Mouse (Mus musculus) intestine, embryonic 16.5 days (tissue): ENCODE results near the gene Gm47955. TPM values are rescaled to one million over a fixed set of nuclear protein-coding genes. Genes with fewer than 3 reads are reported as not detected.
"Not testable (repeated sequence)": the region's sequence is repeated elsewhere in the genome, so short reads cannot be mapped to it uniquely, and the experiment has no call there.

ENCODE experiments used
- ATAC-seq: fragments of 200-750 bp; cut with Nextera tagmentation; 2 replicates; pipeline ENCODE4 v1.8.0; 2017; ENCODE audit warnings: moderate TSS enrichment, moderate library complexity
- H3K27ac ChIP-seq: fragments of 300-500 bp; sonication (generic); 2 replicates; pipeline ENCODE4 v1.5.1; 2014; ENCODE audit warnings: mild to moderate bottlenecking, low read length
- H3K27me3 ChIP-seq: fragments of 300-500 bp; sonication (generic); replicated peaks from 2 replicates; pipeline ENCODE4 v1.6.1; 2014; ENCODE audit warnings: low read length, control low read depth, mixed read lengths; ENCODE audit not compliant: control insufficient read depth, insufficient read depth
- H3K36me3 ChIP-seq: fragments of 300-500 bp; sonication (generic); 2 replicates; pipeline ENCODE4 v1.6.1; 2014; ENCODE audit warnings: low read length, control low read depth; ENCODE audit not compliant: control insufficient read depth, insufficient read depth
- H3K4me1 ChIP-seq: fragments of 300-500 bp; sonication (generic); 2 replicates; pipeline ENCODE4 v1.6.1; 2014; ENCODE audit warnings: low read length, control low read depth, mixed read lengths; ENCODE audit not compliant: control insufficient read depth, insufficient read depth
- H3K4me2 ChIP-seq: fragments of 300-500 bp; sonication (generic); 2 replicates; pipeline ENCODE4 v1.6.1; 2014; ENCODE audit warnings: low read depth, low read length, control low read depth
- H3K4me3 ChIP-seq: fragments of 300-500 bp; sonication (generic); 2 replicates; pipeline ENCODE4 v1.5.1; 2014; ENCODE audit warnings: mild to moderate bottlenecking, low read length
- H3K9ac ChIP-seq: fragments of 300-500 bp; sonication (generic); 2 replicates; pipeline ENCODE4 v1.6.1; 2014; ENCODE audit warnings: low read depth, low read length
- H3K9me3 ChIP-seq: fragments of 300-500 bp; sonication (generic); 2 replicates; pipeline ENCODE4 v1.6.1; 2016; ENCODE audit warnings: low read length, control low read depth; ENCODE audit not compliant: control insufficient read depth
- WGBS: fragments of 180-500 bp; shearing (Covaris S2); extraction: QIAGEN DNeasy Blood & Tissue Kit; methylation state at CpG from one replicate; pipeline ENCODE4 v1.1.7; 2014; 5-methylcytosine and 5-hydroxymethylcytosine counted together
- polyA plus RNA-seq: library from polyadenylated mRNA; unstranded; fragments of >200 nt; fragmentation: Nextera tagmentation; extraction: Ambion mirVana; gene quantifications from 2 replicates; pipeline ENCODE4 v1.2.1, GENCODE M21; 2015

Gene Gm47955
- polyA plus RNA-seq = not detected in 2 replicates

DNA sequence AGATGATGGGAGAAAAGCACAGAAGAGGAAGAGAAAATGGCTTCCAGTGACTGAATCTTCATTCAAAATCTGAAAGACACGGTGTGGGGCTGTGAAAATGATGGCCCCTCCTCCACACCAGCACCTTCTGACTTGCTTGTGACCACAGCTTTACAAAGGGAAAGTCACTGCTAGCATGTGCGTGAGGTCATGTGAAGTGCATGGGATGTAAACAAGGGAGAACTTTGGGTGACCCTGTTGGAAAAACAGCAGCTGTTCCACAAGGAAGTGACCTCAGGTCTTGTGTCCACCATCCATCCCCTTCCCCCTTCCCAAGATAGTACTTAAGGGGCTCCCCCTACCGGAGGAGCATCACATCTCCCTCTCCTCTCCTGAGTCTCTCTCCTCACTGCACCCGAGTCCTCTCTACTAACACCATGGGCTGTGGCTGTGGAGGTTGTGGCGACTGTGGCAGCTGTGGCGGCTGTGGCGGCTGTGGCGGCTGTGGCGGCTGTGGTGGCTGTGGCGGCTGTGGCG is at the start of gene Gm47955:
Gene Gm47955, plus strand, starts transcription at position 417 of the 516 bp plus-strand sequence.
- Histone ChIP-seq H3K27ac (no peak within 1 kb of the TSS), H3K27me3 (no peaks in the 10 kb centered on the region), H3K9ac (no peak within 1 kb of the TSS), H3K4me2 (no peak within 1 kb of the TSS), H3K9me3 (no peaks in the 10 kb centered on the region), H3K36me3 (no peaks in the 10 kb centered on the region), H3K4me3 (no peak within 1 kb of the TSS), H3K4me1 (no peaks in the 10 kb centered on the region)
- 82% methylated on average over 11 of the region's 11 CpGs for WGBS
- ATAC-seq = no peak

DNA sequence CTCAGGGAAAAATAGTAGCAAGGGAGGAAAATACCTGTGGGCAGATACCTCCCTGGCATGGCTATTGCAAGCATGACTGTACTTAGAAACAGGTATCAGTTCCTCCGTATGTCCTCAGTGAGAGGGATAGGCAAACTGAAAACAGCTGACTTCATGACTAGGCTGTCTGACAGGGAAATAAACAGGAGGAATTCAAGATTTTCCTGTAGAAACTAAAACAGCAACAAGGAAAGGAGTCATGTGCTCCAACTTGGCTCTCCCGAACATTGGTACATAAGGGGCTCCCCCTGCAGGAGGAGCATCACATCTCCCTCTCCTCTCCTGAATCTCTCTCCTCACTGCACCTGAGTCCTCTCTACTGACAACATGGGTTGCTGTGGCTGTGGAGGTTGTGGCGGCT is 47.1 kb upstream of the Gm47955 start, which contains the start of gene A030005L19Rik:
Gene A030005L19Rik, plus strand, starts transcription at position 301 of the 400 bp plus-strand sequence.
- Histone ChIP-seq H3K9ac (no peak within 1 kb of the TSS), H3K4me3 (no peak within 1 kb of the TSS), H3K36me3 (no peaks in the 10 kb centered on the region), H3K27me3 (no peaks in the 10 kb centered on the region), H3K27ac (no peak within 1 kb of the TSS), H3K9me3 (no peaks in the 10 kb centered on the region), H3K4me2 (no peak within 1 kb of the TSS), H3K4me1 (no peaks in the 10 kb centered on the region)
- no peak for ATAC-seq
- 76% methylated on average over 3 of the region's 3 CpGs for WGBS

DNA sequence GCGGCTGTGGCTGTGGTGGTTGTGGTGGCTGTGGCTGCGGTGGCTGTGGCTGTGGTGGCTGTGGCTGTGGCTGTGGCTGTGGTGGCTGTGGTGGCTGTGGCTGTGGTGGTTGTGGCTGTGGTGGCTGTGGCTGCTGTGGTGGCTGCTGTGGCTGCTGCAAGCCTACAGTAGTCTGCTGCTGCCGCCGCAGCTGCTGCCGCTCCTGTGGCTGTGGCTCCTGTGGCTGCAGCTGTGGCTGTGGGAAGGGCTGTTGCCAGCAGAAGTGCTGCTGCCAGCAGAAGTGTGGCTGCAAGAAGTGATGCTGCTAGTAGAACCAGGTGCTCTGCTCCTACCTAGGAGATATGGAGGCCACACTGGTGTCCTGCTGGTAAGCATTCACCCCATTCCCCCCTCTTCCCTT is 46.7 kb upstream of the Gm47955 start:
- not testable (repeated sequence) for H3K4me2 ChIP-seq, H3K27ac ChIP-seq, H3K4me1 ChIP-seq, H3K36me3 ChIP-seq, H3K9ac ChIP-seq, ATAC-seq, H3K4me3 ChIP-seq, H3K27me3 ChIP-seq, H3K9me3 ChIP-seq
- WGBS = 87% methylated on average over 3 of the region's 5 CpGs

- H3K27me3 ChIP-seq = no peaks in the 10 kb centered on the region
- no peak within 1 kb of the TSS for H3K4me3 ChIP-seq
- ATAC-seq = no peak
- no peak within 1 kb of the TSS for H3K4me2 ChIP-seq
- H3K9ac ChIP-seq = no peak within 1 kb of the TSS
- 83% methylated on average over 6 of the region's 6 CpGs for WGBS
- no peaks in the 10 kb centered on the region for H3K4me1 ChIP-seq
- H3K27ac ChIP-seq = no peak within 1 kb of the TSS
- no peaks in the 10 kb centered on the region for H3K36me3 ChIP-seq
- no peaks in the 10 kb centered on the region; the same call in 1 of the 2 replicates for H3K9me3 ChIP-seq
These were observed 35.4 kb upstream of the Gm47955 start, which contains the start of gene A030014E15Rik for GRCm38 (mm10) chr1:82924650-82925049. Gene A030014E15Rik (plus strand): TSS chr1:82924917.

- not testable (repeated sequence) for H3K9me3 ChIP-seq, ATAC-seq, H3K9ac ChIP-seq, H3K27ac ChIP-seq, H3K36me3 ChIP-seq, H3K4me3 ChIP-seq, H3K27me3 ChIP-seq, H3K4me1 ChIP-seq, H3K4me2 ChIP-seq
- WGBS = 85% methylated on average over 2 of the region's 3 CpGs
These were observed 29.5 kb upstream of the Gm47955 start for GRCm38 (mm10) chr1:82930558-82930957.

DNA sequence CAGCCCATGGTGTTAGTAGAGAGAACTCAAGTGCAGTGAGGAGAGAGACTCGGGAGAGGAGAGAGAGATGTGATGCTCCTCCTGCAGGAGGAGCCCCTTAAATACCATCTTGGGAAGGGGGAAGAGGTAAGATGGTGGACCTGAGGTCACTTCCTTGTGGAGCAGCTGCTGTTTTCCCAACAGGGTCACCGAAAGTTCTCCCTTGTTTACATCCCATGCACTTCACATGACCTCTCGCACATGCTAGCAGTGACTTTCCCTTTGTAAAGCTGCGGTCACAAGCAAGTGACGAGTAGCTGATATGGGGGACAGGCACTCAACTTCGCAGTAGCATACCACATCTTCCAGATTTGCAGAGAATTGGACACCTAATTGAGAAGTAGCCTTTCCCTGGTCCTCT is 28.8 kb upstream of the Gm47955 start, which contains the start of gene Gm6217:
Gene Gm6217, minus strand, starts transcription at position 74 of the 400 bp plus-strand sequence.
- H3K4me3 ChIP-seq, H3K27ac ChIP-seq, H3K9me3 ChIP-seq, H3K36me3 ChIP-seq, H3K4me2 ChIP-seq, H3K4me1 ChIP-seq, H3K9ac ChIP-seq, H3K27me3 ChIP-seq, ATAC-seq: not testable (repeated sequence)
- no CpG with 5 or more reads among the region's 6 CpGs for WGBS

DNA sequence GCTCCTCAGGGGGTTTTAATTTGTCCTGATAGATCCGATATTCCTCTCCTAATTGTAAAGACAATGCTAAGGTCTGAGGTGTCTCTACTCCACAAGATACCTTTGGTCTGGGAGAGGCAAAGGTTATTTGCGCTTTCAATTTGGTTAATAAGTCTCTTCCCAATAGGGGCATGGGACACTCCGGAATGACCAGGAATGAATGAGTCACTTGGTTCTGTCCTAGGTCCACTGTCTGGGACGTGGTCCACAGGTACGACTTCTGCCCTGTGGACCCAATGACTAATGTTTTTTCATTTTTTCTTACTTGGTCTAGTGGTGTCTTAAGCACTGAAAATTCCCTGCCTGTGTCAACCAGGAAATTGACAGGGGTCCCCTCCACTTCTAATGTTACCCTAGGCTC is 21.4 kb upstream of the Gm47955 start:
- H3K4me3 ChIP-seq = no peak overlapping the region
- no peak for ATAC-seq

GRCm38 (mm10) chr1:82942505-82942904 is 17.6 kb upstream of the Gm47955 start:
- H3K9ac ChIP-seq, H3K4me3 ChIP-seq, H3K9me3 ChIP-seq, H3K4me2 ChIP-seq, H3K36me3 ChIP-seq, H3K27ac ChIP-seq, ATAC-seq, H3K4me1 ChIP-seq, H3K27me3 ChIP-seq: not testable (repeated sequence)
- WGBS = 80% methylated on average over 1 of the region's 2 CpGs

More for the DNA sequence above, 21.4 kb upstream of the Gm47955 start:
- H3K27ac ChIP-seq = no peak overlapping the region
- peaks cover 6% of the 10 kb centered on the region; the same call in 1 of the 2 replicates for H3K9me3 ChIP-seq
- no peaks in the 10 kb centered on the region for H3K36me3 ChIP-seq
- no peak overlapping the region for H3K9ac ChIP-seq
- H3K4me2 ChIP-seq = no peak overlapping the region
- H3K4me1 ChIP-seq = no peaks in the 10 kb centered on the region
- H3K27me3 ChIP-seq = no peaks in the 10 kb centered on the region
- 91% methylated on average over 5 of the region's 5 CpGs for WGBS

- not testable (repeated sequence) for H3K27me3 ChIP-seq, H3K4me2 ChIP-seq, H3K4me1 ChIP-seq, H3K9ac ChIP-seq, H3K9me3 ChIP-seq, H3K27ac ChIP-seq, H3K4me3 ChIP-seq, H3K36me3 ChIP-seq, ATAC-seq
- no CpG with 5 or more reads among the region's 6 CpGs for WGBS
These were observed 16.8 kb upstream of the Gm47955 start, which contains the start of gene A030003K21Rik for GRCm38 (mm10) chr1:82943295-82943694. Gene A030003K21Rik (minus strand): TSS chr1:82943388.

- H3K27me3 ChIP-seq, ATAC-seq, H3K4me3 ChIP-seq, H3K9ac ChIP-seq, H3K9me3 ChIP-seq, H3K36me3 ChIP-seq, H3K27ac ChIP-seq, H3K4me2 ChIP-seq, H3K4me1 ChIP-seq: not testable (repeated sequence)
- 100% methylated on average over 2 of the region's 2 CpGs for WGBS
These were observed 14.1 kb upstream of the Gm47955 start for GRCm38 (mm10) chr1:82946029-82946428.
